Mouse (Mus musculus) testis, adult 2 months (tissue): ENCODE results near the gene Gm20422.

Source experiments
- CTCF ChIP-seq: fragments of 200-500 bp; IDR thresholded peaks from 2 replicates; pipeline ENCODE4 v1.5.1; 2012; ENCODE audit warnings: low read depth, mild to moderate bottlenecking, inconsistent platforms, low read length, moderate library complexity; ENCODE audit not compliant: control insufficient read depth, insufficient read depth, insufficient replicate concordance
- POLR2A ChIP-seq: fragments of 200-500 bp; IDR thresholded peaks from 2 replicates; pipeline ENCODE4 v1.6.1; 2012; ENCODE audit warnings: low read depth, mild to moderate bottlenecking, inconsistent platforms, low read length, moderate library complexity; ENCODE audit not compliant: control insufficient read depth

- TF ChIP-seq CTCF (no peak), POLR2A (no peak)
Observed at GRCm38 (mm10) chr8:69809820-69810219, 35.1 kb upstream of the Gm20422 start.
